Mouse (Mus musculus) heart, adult 8-10 months (tissue): Measurements from ENCODE around the gene Gm3159. TPM values are rescaled to one million over a fixed set of nuclear protein-coding genes. Genes with fewer than 3 reads are reported as not detected.
"Not testable (repeated sequence)": the region's sequence is repeated elsewhere in the genome, so short reads cannot be mapped to it uniquely, and the experiment has no call there.

Source experiments
- DNase-seq: peaks from one replicate; pipeline ENCODE4 v3.0.0; 2022; ENCODE audit warnings: low spot score
- total RNA-seq, 4 experiments: library from RNA; stranded (reverse); gene quantifications; 2 replicates each; pipeline ENCODE4 v1.2.4; 2022

Gene Gm3159
- not detected for total RNA-seq

- DNase-seq, result not testable (repeated sequence)
These were observed at the start of gene Gm3159 for GRCm38 (mm10) chr14:4397226-4397625. TSS of gene Gm3159 (plus strand) at chr14:4397526.

GRCm38 (mm10) chr14:4368991-4369390 is 28.3 kb upstream of the Gm3159 start:
- not testable (repeated sequence) for DNase-seq

- DNase-seq, result not testable (repeated sequence)
These were observed 27.6 kb upstream of the Gm3159 start for GRCm38 (mm10) chr14:4369691-4370090.

- not testable (repeated sequence) for DNase-seq
These were observed 19.5 kb upstream of the Gm3159 start for GRCm38 (mm10) chr14:4377871-4378270.

GRCm38 (mm10) chr14:4385606-4386005 is 11.7 kb upstream of the Gm3159 start:
- DNase-seq, result not testable (repeated sequence)

- DNase-seq, result not testable (repeated sequence)
These were observed 4.3 kb upstream of the Gm3159 start for GRCm38 (mm10) chr14:4392841-4393530.

GRCm38 (mm10) chr14:4398624-4399023 is 1.3 kb downstream of the Gm3159 start:
- not testable (repeated sequence) for DNase-seq

- DNase-seq, result not testable (repeated sequence)
These were observed 2.9 kb downstream of the Gm3159 start for GRCm38 (mm10) chr14:4400115-4400789.

GRCm38 (mm10) chr14:4401245-4401644 is 3.9 kb downstream of the Gm3159 start:
- DNase-seq, result not testable (repeated sequence)

GRCm38 (mm10) chr14:4403840-4404239 is 6.5 kb downstream of the Gm3159 start:
- not testable (repeated sequence) for DNase-seq

- not testable (repeated sequence) for DNase-seq
These were observed 12.6 kb downstream of the Gm3159 start for GRCm38 (mm10) chr14:4409939-4410338.

- DNase-seq, result peak; percentile 46
These were observed 17.9 kb downstream of the Gm3159 start, which contains the start of gene Gm3164 for GRCm38 (mm10) chr14:4414965-4415835. TSS of gene Gm3164 (plus strand) at chr14:4415448.

GRCm38 (mm10) chr14:4430692-4431091 is 33.4 kb downstream of the Gm3159 start, which contains the start of gene Gm3173:
TSS of gene Gm3173 (plus strand) at chr14:4430992.
- not testable (repeated sequence) for DNase-seq

Other genes with a start within 250 kb of the Gm3159 start
- not detected for gene Gm3127, start 232.5 kb upstream of the Gm3159 start, total RNA-seq
- gene Gm2974, start 214.9 kb upstream of the Gm3159 start, total RNA-seq, result not detected
- gene Gm3138, start 147.9 kb upstream of the Gm3159 start, total RNA-seq, result not detected
- not detected for gene Gm3149, start 80.2 kb upstream of the Gm3159 start, total RNA-seq
- gene 2610042L04Rik, start 62.8 kb upstream of the Gm3159 start, total RNA-seq, result under 1 TPM in 1 of 4 experiments, not detected in 3; 0.19 TPM
- gene Gm3164, start 17.9 kb downstream of the Gm3159 start, total RNA-seq, result under 1 TPM in 2 of 4 experiments, not detected in 2; 0.19 to 0.22 TPM
- gene Gm3173, start 33.5 kb downstream of the Gm3159 start, total RNA-seq, result under 1 TPM in 1 of 4 experiments, not detected in 3; 0.75 TPM
- gene Gm3182, start 84.2 kb downstream of the Gm3159 start, total RNA-seq, result not detected
- gene Gm3047, start 157.9 kb downstream of the Gm3159 start, total RNA-seq, result not detected
- not detected for gene Gm8159, start 234.8 kb downstream of the Gm3159 start, total RNA-seq